Mouse (Mus musculus) lung, embryonic 15.5 days (tissue): Measurements from ENCODE around the gene Arhgap45. TPM values are rescaled to one million over a fixed set of nuclear protein-coding genes. Genes with fewer than 3 reads are reported as not detected.
A peak's percentile ranks its signal among the peaks of the same experiment; 100 is the strongest.

Experiments used
- ATAC-seq: fragments of 200-750 bp; cut with Nextera tagmentation; 2 replicates; pipeline ENCODE4 v1.8.0; 2017; ENCODE audit warnings: moderate number of reproducible peaks, borderline replicate concordance; ENCODE audit not compliant: low FRiP score, low TSS enrichment; ENCODE audit errors: extremely low read depth
- H3K27ac ChIP-seq: fragments of 300-500 bp; sonication (generic); 2 replicates; pipeline ENCODE4 v1.5.1; 2015; ENCODE audit warnings: moderate library complexity, mild to moderate bottlenecking, inconsistent platforms
- H3K27me3 ChIP-seq: fragments of 300-500 bp; sonication (generic); 2 replicates; pipeline ENCODE4 v1.6.1; 2015; ENCODE audit warnings: inconsistent platforms
- H3K36me3 ChIP-seq: fragments of 300-500 bp; sonication (generic); 2 replicates; pipeline ENCODE4 v1.6.1; 2015; ENCODE audit warnings: inconsistent platforms
- H3K4me1 ChIP-seq: fragments of 300-500 bp; sonication (generic); 2 replicates; pipeline ENCODE4 v1.6.1; 2015; ENCODE audit warnings: inconsistent platforms
- H3K4me2 ChIP-seq: fragments of 300-500 bp; sonication (generic); 2 replicates; pipeline ENCODE4 v1.6.1; 2015; ENCODE audit warnings: inconsistent platforms, mild to moderate bottlenecking, moderate library complexity
- H3K4me3 ChIP-seq: fragments of 300-500 bp; sonication (generic); 2 replicates; pipeline ENCODE4 v1.5.1; 2015; ENCODE audit warnings: mild to moderate bottlenecking, inconsistent platforms
- H3K9ac ChIP-seq: fragments of 300-500 bp; sonication (generic); 2 replicates; pipeline ENCODE4 v1.6.1; 2015; ENCODE audit warnings: inconsistent platforms
- H3K9me3 ChIP-seq: fragments of 300-500 bp; sonication (generic); 2 replicates; pipeline ENCODE4 v1.6.1; 2016; ENCODE audit warnings: inconsistent platforms
- WGBS: fragments of 180-500 bp; shearing (Covaris S2); methylation state at CpG from one replicate; pipeline ENCODE4 v1.1.7; 2015; 5-methylcytosine and 5-hydroxymethylcytosine counted together
- polyA plus RNA-seq: library from polyadenylated mRNA; unstranded; fragments of >200 nt; fragmentation: Nextera tagmentation; extraction: Ambion mirVana; gene quantifications from 2 replicates; pipeline ENCODE4 v1.2.1, GENCODE M21; 2015

Arhgap45 gene
- polyA plus RNA-seq, 1 experiment from 2014 or later = 19.8 TPM

DNA sequence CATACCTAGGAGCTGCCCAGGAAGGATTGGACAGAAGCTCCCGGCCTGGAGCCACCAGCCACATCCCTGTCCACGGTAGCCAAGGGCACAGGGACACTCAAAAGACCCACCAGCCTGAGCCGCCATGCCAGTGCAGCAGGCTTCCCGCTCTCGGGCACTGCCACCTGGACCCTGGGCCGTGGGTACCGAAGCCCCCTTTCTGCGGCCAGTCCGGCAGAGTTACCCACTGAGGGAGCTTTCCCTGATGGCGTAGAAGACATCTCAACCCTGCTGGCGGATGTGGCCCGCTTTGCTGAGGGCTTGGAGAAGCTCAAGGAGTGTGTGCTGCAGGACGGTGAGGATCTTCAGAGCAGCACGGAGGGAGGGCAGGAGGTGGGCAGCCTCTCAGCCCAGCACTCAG, 1.3 kb downstream of the Arhgap45 start:
- Histone ChIP-seq H3K9ac (no peak overlapping the region), H3K36me3 (no peaks in the 10 kb centered on the region; the same call in 1 of the 2 replicates), H3K27ac (peak overlapping the region; percentile 33; the same call in 1 of the 2 replicates), H3K9me3 (no peaks in the 10 kb centered on the region), H3K27me3 (peaks cover 30% of the 10 kb centered on the region), H3K4me1 (peaks cover 54% of the 10 kb centered on the region), H3K4me3 (no peak overlapping the region), H3K4me2 (no peak overlapping the region)
- WGBS = 75% methylated on average over 14 of the region's 14 CpGs
- no peak for ATAC-seq

- Histone ChIP-seq H3K27me3 (peaks cover 20% of the 10 kb centered on the region), H3K4me3 (peak overlapping the region; percentile 41), H3K27ac (peak overlapping the region; percentile 87), H3K4me1 (peaks cover 54% of the 10 kb centered on the region), H3K36me3 (no peaks in the 10 kb centered on the region; the same call in 1 of the 2 replicates), H3K4me2 (peak overlapping the region; percentile 62), H3K9ac (peak overlapping the region; percentile 43), H3K9me3 (no peaks in the 10 kb centered on the region)
- WGBS = 5% methylated on average over 13 of the region's 15 CpGs
- ATAC-seq = peak; percentile 75
Measured at GRCm38 (mm10) chr10:80018739-80019297, 2.4 kb downstream of the Arhgap45 start.

DNA sequence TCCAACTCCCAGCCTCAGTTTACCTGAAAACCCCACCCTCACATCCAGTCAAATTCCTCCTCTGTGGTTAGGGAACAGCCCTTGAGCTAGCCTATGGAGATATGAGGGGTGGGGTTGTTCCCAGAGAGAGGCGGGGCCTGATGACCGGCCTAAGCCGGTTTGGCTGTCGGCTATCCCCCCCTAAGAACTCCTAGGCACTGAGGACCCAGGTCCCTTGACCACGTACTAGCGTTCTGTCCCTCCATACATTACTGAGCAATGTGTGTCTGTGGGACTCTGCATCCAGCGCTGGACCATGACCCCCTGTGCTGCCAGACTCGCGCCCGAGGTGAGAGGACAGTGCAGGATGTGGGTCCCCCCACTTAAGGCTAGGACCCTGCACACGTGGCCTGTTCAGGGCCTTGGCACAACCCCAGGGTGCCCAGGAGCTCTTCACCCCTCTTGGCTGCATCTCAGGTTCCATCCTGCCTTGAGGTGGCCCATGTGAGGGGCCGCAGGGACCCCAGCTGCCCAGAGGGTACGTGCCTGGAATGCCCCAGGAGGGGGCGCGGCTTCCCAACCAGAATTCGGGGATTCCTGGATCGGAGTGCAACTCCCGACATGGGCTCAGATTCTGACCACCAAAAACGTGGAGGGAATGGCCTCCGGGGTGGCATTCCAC, 3.1 kb downstream of the Arhgap45 start:
- Histone ChIP-seq H3K27ac (peak overlapping the region; percentile 87), H3K36me3 (no peaks in the 10 kb centered on the region; the same call in 1 of the 2 replicates), H3K9ac (peak overlapping the region; percentile 43), H3K4me3 (peak overlapping the region; percentile 41), H3K4me2 (peak overlapping the region; percentile 62), H3K9me3 (no peaks in the 10 kb centered on the region), H3K4me1 (peaks cover 48% of the 10 kb centered on the region), H3K27me3 (peaks cover 12% of the 10 kb centered on the region)
- WGBS = 12% methylated on average over 20 of the region's 20 CpGs
- peak; percentile 74 for ATAC-seq

DNA sequence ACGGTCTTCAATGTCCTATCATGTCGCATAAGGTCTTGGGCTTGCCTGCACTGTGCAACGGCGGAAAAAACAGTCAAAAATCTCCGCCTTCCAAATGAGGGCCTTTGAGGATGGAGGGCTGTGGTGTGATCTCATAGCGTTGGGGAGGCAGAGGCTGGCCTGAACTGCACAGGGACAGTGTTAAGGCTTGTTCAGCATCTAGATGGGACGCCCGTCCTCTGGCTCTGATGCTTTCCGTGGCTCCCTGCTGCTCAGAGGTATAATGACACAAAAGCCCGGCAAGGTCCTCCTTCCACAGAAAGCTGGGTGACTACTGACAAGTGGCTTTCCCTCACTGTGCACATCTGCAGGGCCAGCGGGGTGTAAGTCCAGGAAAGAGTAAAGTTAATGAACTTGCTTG, 3.7 kb downstream of the Arhgap45 start:
- Histone ChIP-seq H3K4me3 (peak overlapping the region; percentile 41), H3K27ac (peak overlapping the region; percentile 87), H3K27me3 (peaks cover 6% of the 10 kb centered on the region), H3K4me1 (peaks cover 45% of the 10 kb centered on the region), H3K36me3 (no peaks in the 10 kb centered on the region; the same call in 1 of the 2 replicates), H3K9ac (peak overlapping the region; percentile 43), H3K9me3 (no peaks in the 10 kb centered on the region), H3K4me2 (peak overlapping the region; percentile 62)
- WGBS = 26% methylated on average over 11 of the region's 11 CpGs
- ATAC-seq = no peak

DNA sequence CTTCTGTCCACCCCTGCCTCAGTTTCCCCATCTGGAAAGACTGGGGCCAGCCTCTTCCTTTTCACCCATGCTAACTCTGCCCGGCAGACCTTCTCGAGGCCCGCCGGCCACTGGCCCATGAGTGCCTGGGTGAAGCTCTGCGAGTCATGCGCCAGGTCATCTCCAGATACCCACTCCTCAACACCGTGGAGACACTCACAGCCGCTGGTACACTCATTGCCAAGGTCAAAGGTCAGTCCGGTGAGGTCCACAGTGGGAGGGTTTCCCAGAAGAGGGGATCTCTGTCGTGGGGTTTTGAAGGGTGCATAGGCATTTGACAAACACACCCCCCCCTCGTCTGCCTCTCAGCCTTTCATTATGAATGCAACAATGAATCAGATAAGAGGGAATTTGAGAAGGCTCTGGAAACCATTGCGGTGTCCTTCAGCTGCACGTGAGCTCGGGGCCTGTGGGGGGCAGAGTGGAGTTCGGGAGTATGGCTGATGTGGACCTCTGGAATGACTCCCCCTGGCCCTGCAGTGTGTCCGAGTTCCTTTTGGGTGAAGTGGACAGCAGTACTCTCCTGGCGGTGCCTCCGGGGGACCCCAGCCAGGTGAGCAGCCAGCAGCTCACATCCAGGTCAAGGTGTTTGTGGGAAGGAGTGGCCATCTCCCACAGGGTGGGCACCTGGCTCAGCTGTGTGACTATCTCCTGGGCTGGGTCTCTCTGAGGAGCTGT, 4.3 kb downstream of the Arhgap45 start:
- Histone ChIP-seq H3K36me3 (no peaks in the 10 kb centered on the region; the same call in 1 of the 2 replicates), H3K4me3 (0 out of 2 replicates have a peak overlapping the region, but pooled peaks have one; percentile 41), H3K27ac (no peak overlapping the region), H3K4me2 (peak overlapping the region; percentile 62), H3K9ac (0 out of 2 replicates have a peak overlapping the region, but pooled peaks have one; percentile 43), H3K27me3 (peaks cover 4% of the 10 kb centered on the region; the same call in 1 of the 2 replicates), H3K4me1 (peaks cover 42% of the 10 kb centered on the region), H3K9me3 (no peaks in the 10 kb centered on the region)
- no peak for ATAC-seq
- 72% methylated on average over 18 of the region's 18 CpGs for WGBS

- Histone ChIP-seq H3K4me3 (no peak overlapping the region), H3K9me3 (no peaks in the 10 kb centered on the region), H3K36me3 (no peaks in the 10 kb centered on the region; the same call in 1 of the 2 replicates), H3K27me3 (peaks cover 4% of the 10 kb centered on the region; the same call in 1 of the 2 replicates), H3K9ac (no peak overlapping the region), H3K4me1 (peaks cover 37% of the 10 kb centered on the region), H3K27ac (no peak overlapping the region), H3K4me2 (no peak overlapping the region)
- no peak for ATAC-seq
- WGBS = 82% methylated on average over 13 of the region's 13 CpGs
Measured at GRCm38 (mm10) chr10:80021320-80021641, 4.8 kb downstream of the Arhgap45 start.

DNA sequence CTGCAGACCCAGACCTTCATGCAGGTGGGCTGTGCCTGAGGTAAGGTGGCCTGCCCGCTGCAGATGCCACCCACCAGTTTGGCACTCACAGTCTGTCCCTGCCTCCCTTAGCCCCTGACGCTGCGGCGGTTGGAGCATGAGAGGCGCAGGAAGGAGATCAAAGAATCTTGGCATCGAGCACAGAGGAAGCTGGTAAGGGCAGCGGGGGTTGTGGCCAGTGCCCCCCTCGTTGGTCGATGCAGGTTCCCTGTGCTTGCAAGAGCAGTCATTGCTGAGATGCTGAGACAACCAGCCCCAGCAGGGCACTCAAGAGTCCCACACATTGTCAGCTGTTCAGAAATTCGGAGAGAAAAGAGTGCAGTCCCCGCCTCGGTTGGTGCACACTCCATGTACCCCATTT, 5.7 kb downstream of the Arhgap45 start:
- Histone ChIP-seq H3K4me1 (peaks cover 34% of the 10 kb centered on the region), H3K27me3 (peaks cover 4% of the 10 kb centered on the region; the same call in 1 of the 2 replicates), H3K27ac (no peak overlapping the region), H3K4me2 (no peak overlapping the region), H3K9me3 (no peaks in the 10 kb centered on the region), H3K9ac (no peak overlapping the region), H3K36me3 (no peaks in the 10 kb centered on the region; the same call in 1 of the 2 replicates), H3K4me3 (no peak overlapping the region)
- ATAC-seq = no peak
- 84% methylated on average over 12 of the region's 12 CpGs for WGBS

DNA sequence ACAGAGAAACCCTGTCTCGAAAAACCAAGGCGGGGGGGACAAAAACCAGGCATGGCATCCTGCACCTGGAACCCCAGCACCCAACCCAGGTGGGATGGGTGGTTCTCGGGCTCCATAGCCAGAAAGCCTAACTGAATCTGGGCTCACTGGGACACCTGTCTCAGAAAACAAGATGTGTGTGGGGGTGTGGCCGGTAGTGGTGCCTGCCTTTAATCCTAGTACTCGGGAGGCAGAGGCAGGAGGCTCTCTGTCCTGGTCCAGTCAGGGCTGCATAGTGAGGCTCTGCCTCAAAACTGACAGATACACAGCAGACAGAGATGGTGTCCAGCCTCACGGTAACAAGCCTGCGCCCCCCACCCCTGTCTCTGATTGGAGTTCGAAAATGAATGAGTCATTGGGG, 6.4 kb downstream of the Arhgap45 start:
- 95% methylated on average over 8 of the region's 8 CpGs for WGBS
- Histone ChIP-seq H3K4me2 (no peak overlapping the region), H3K4me1 (peaks cover 31% of the 10 kb centered on the region), H3K27me3 (0 out of 2 replicates have a peak, but pooled peaks cover under 1% of the 10 kb centered on the region), H3K4me3 (no peak overlapping the region), H3K9me3 (no peaks in the 10 kb centered on the region), H3K27ac (no peak overlapping the region), H3K9ac (no peak overlapping the region), H3K36me3 (no peaks in the 10 kb centered on the region; the same call in 1 of the 2 replicates)
- no peak for ATAC-seq

GRCm38 (mm10) chr10:80023758-80024157, 7.3 kb downstream of the Arhgap45 start:
- 69% methylated on average over 5 of the region's 5 CpGs for WGBS
- Histone ChIP-seq H3K4me1 (peaks cover 26% of the 10 kb centered on the region), H3K9ac (no peak overlapping the region), H3K4me2 (no peak overlapping the region), H3K36me3 (no peaks in the 10 kb centered on the region; the same call in 1 of the 2 replicates), H3K27me3 (no peaks in the 10 kb centered on the region), H3K27ac (no peak overlapping the region), H3K4me3 (no peak overlapping the region), H3K9me3 (no peaks in the 10 kb centered on the region)
- ATAC-seq = no peak

- WGBS = 75% methylated on average over 15 of the region's 15 CpGs
- H3K27ac ChIP-seq = no peak overlapping the region
- no peaks in the 10 kb centered on the region for H3K27me3 ChIP-seq
- H3K4me3 ChIP-seq = no peak overlapping the region
- no peak overlapping the region for H3K4me2 ChIP-seq
- no peaks in the 10 kb centered on the region for H3K9me3 ChIP-seq
- H3K4me1 ChIP-seq = peaks cover 20% of the 10 kb centered on the region
- H3K36me3 ChIP-seq = no peaks in the 10 kb centered on the region; the same call in 1 of the 2 replicates
- no peak overlapping the region for H3K9ac ChIP-seq
- no peak for ATAC-seq
Measured at GRCm38 (mm10) chr10:80024229-80025043, 8.0 kb downstream of the Arhgap45 start.

- no peaks in the 10 kb centered on the region for H3K9me3 ChIP-seq
- H3K36me3 ChIP-seq = no peaks in the 10 kb centered on the region; the same call in 1 of the 2 replicates
- WGBS = 47% methylated on average over 4 of the region's 4 CpGs
- H3K4me1 ChIP-seq = peaks cover 14% of the 10 kb centered on the region
- H3K9ac ChIP-seq = no peak overlapping the region
- no peak overlapping the region for H3K27ac ChIP-seq
- no peak for ATAC-seq
- no peak overlapping the region for H3K4me3 ChIP-seq
- no peak overlapping the region for H3K4me2 ChIP-seq
- no peaks in the 10 kb centered on the region for H3K27me3 ChIP-seq
Measured at GRCm38 (mm10) chr10:80025044-80025347, 8.5 kb downstream of the Arhgap45 start.
